Mouse (Mus musculus): ENCODE results near the gene Tpi1. TPM values are rescaled to one million over a fixed set of nuclear protein-coding genes. Genes with fewer than 3 reads are reported as not detected.

Gene Tpi1
- total and polyA plus RNA-seq, 3 experiments = 102 to 1,182 (median 440) TPM

DNA sequence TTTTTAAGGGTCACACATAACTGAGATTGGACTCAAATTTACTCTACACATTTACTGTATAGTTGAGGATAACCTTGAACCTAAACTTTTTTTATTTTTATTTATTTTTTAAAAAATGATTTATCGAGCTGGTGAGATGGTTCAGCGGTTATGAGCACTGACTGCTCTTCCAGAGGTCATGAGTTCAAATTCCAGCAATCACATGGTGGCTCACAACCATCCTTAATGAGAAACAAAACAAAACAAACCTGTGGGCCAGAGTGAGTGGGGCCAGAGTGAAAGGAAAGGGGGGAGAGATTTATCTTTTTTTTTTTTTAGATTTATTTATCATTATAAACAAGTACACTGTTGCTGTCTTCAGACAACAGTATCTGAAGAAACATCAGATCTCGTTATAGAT, 22.2 kb downstream of the Tpi1 start:
- no peaks in the 10 kb centered on the region for H3K9me3 ChIP-seq (replicated peaks; ENCODE audit: insufficient read depth, low read length)
- H3K27me3 ChIP-seq (ENCODE audit: control insufficient read depth in 1 of 2, insufficient read depth in 2 of 2, low read length in 2 of 2) = peaks cover 1 to 2% of the 10 kb centered on the region in 2 experiments; a peak in 3 of 4 replicates
- peaks cover 5 to 9% of the 10 kb centered on the region in 2 experiments for H3K4me1 ChIP-seq (ENCODE audit: control insufficient read depth in 1 of 2, insufficient read depth in 2 of 2, low read length in 2 of 2)
- peaks cover 0 to 9% of the 10 kb centered on the region in 2 experiments; a peak in 2 of 4 replicates for H3K36me3 ChIP-seq (ENCODE audit: control insufficient read depth in 1 of 2, insufficient read depth in 2 of 2, low read length in 2 of 2)
- H3K79me2 ChIP-seq (ENCODE audit: control insufficient read depth, insufficient read depth, low read length, poor library complexity) = no peaks in the 10 kb centered on the region; the same call in 1 of the 2 replicates
- no peak overlapping the region for H3K27ac ChIP-seq (ENCODE audit: control insufficient read depth, low read depth, low read length)
- H3K9ac ChIP-seq (ENCODE audit: control insufficient read depth, low read depth, low read length, poor library complexity, severe bottlenecking) = no peak overlapping the region
- DNase-seq (ENCODE audit: low read depth, low spot score) = no peak
- TF ChIP-seq ELF1 (IDR thresholded peaks at IDR 0.05; ENCODE audit: low read depth, low read length) (no peak), CHD2 (IDR thresholded peaks at IDR 0.05; ENCODE audit: low read length) (no peak), POLR2AphosphoS5 (IDR thresholded peaks at IDR 0.05; ENCODE audit: borderline replicate concordance, low read depth, low read length) (no peak), MAX (IDR thresholded peaks at IDR 0.05; ENCODE audit: low read length) (no peak), SIN3A (IDR thresholded peaks at IDR 0.05; ENCODE audit: low read length) (no peak), SMC3 (IDR thresholded peaks at IDR 0.05; ENCODE audit: low read depth, low read length) (no peak), USF2 (IDR thresholded peaks at IDR 0.05; ENCODE audit: borderline replicate concordance in 1 of 2, insufficient read depth in 1 of 2, low read depth in 1 of 2, low read length in 2 of 2) (no peak), ZNF384 (IDR thresholded peaks at IDR 0.05; ENCODE audit: low read depth, low read length) (no peak), CTCF (IDR thresholded peaks at IDR 0.05 in 2 of 3, conservative IDR thresholded peaks at IDR 0.05 in 1 of 3; ENCODE audit: control insufficient read depth in 1 of 3, insufficient read depth in 1 of 3, low read depth in 2 of 3, low read length in 3 of 3, poor library complexity in 1 of 3, severe bottlenecking in 1 of 3) (no peak), TAL1 (IDR thresholded peaks at IDR 0.05; ENCODE audit: low read length) (no peak), TBP (IDR thresholded peaks at IDR 0.05; ENCODE audit: low read depth, low read length) (no peak), EP300 (IDR thresholded peaks at IDR 0.05; ENCODE audit: low read depth in 1 of 2, low read length in 2 of 2) (no peak)
- no peak overlapping the region for H3K4me3 ChIP-seq (ENCODE audit: control insufficient read depth in 1 of 2, insufficient read depth in 1 of 2, low read depth in 2 of 2, low read length in 2 of 2)

DNA sequence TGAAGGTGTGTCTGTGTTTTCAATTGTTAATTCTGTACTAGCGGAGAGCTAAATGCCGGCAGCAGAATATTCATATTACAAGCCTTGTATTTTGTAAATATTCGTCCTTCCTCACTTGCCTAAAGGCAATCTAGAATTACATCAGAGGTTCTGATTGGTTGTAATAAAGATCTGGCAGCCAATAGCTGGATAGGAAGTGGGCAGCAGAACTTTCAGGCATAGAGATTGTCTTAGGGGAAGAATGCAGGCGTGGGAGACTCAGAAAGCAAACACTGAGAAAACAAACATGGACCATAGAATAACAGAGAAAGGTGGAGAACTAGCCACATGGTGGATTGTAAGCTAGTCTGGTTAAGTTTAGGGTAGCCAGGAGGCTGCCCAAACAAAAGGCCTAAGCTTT, 24.0 kb downstream of the Tpi1 start:
- Histone ChIP-seq H3K36me3 (ENCODE audit: control insufficient read depth in 1 of 2, insufficient read depth in 2 of 2, low read length in 2 of 2) (peaks cover 0 to 9% of the 10 kb centered on the region in 2 experiments; a peak in 2 of 4 replicates), H3K9ac (ENCODE audit: control insufficient read depth, low read depth, low read length, poor library complexity, severe bottlenecking) (peak overlapping the region; percentile 47), H3K27ac (ENCODE audit: control insufficient read depth, low read depth, low read length) (peak overlapping the region; percentile 16; the same call in 1 of the 2 replicates), H3K9me3 (replicated peaks; ENCODE audit: insufficient read depth, low read length) (no peaks in the 10 kb centered on the region), H3K4me1 (ENCODE audit: control insufficient read depth in 1 of 2, insufficient read depth in 2 of 2, low read length in 2 of 2) (peaks cover 5 to 9% of the 10 kb centered on the region in 2 experiments), H3K4me3 (ENCODE audit: control insufficient read depth in 1 of 2, insufficient read depth in 1 of 2, low read depth in 2 of 2, low read length in 2 of 2) (peak overlapping the region; percentile 40 to 62), H3K79me2 (ENCODE audit: control insufficient read depth, insufficient read depth, low read length, poor library complexity) (no peaks in the 10 kb centered on the region; the same call in 1 of the 2 replicates), H3K27me3 (ENCODE audit: control insufficient read depth in 1 of 2, insufficient read depth in 2 of 2, low read length in 2 of 2) (peaks cover 1 to 2% of the 10 kb centered on the region in 2 experiments; a peak in 3 of 4 replicates)
- DNase-seq (ENCODE audit: low read depth, low spot score) = peak; percentile 83
- TF ChIP-seq MYC (IDR thresholded peaks at IDR 0.05; ENCODE audit: low read depth, low read length) = no peak
- peak; percentile 60 for TF ChIP-seq ELF1 (IDR thresholded peaks at IDR 0.05; ENCODE audit: low read depth, low read length)
- TF ChIP-seq USF1 (IDR thresholded peaks at IDR 0.05; ENCODE audit: low read depth, low read length) = no peak
- no peak for TF ChIP-seq POLR2AphosphoS2 (IDR thresholded peaks at IDR 0.05; ENCODE audit: low read length)
- no peak for TF ChIP-seq MEF2A (IDR thresholded peaks at IDR 0.05; ENCODE audit: extremely low read depth, insufficient replicate concordance, low read depth, low read length, poor library complexity, severe bottlenecking)
- TF ChIP-seq ZC3H11A (IDR thresholded peaks at IDR 0.05; ENCODE audit: low read depth, low read length) = no peak
- TF ChIP-seq CHD1 (IDR thresholded peaks at IDR 0.05; ENCODE audit: low read depth, low read length) = no peak
- TF ChIP-seq JUND (IDR thresholded peaks at IDR 0.05; ENCODE audit: low read depth, low read length) = no peak
- TF ChIP-seq TCF12 (IDR thresholded peaks at IDR 0.05; ENCODE audit: low read depth, low read length) = no peak
- TF ChIP-seq CHD2 (IDR thresholded peaks at IDR 0.05; ENCODE audit: low read length) = no peak
- no peak for TF ChIP-seq ZMIZ1 (IDR thresholded peaks at IDR 0.05; ENCODE audit: low read depth, low read length)
- TF ChIP-seq TBP (IDR thresholded peaks at IDR 0.05; ENCODE audit: low read depth, low read length) = 0 out of 2 replicates have a peak, but pooled peaks have one; percentile 21
- no peak for TF ChIP-seq EP300 (IDR thresholded peaks at IDR 0.05; ENCODE audit: low read depth in 1 of 2, low read length in 2 of 2)
- no peak for TF ChIP-seq MAX (IDR thresholded peaks at IDR 0.05; ENCODE audit: low read length)
- no peak for TF ChIP-seq NRF1 (IDR thresholded peaks at IDR 0.05; ENCODE audit: insufficient read depth, low read depth, low read length, poor library complexity, severe bottlenecking)
- no peak for TF ChIP-seq ZKSCAN1 (IDR thresholded peaks at IDR 0.05; ENCODE audit: low read depth, low read length)
- TF ChIP-seq RCOR1 (IDR thresholded peaks at IDR 0.05; ENCODE audit: low read depth, low read length) = no peak
- no peak; the same call in 1 of the 2 replicates for TF ChIP-seq SIN3A (IDR thresholded peaks at IDR 0.05; ENCODE audit: low read length)
- no peak for TF ChIP-seq UBTF (IDR thresholded peaks at IDR 0.05; ENCODE audit: borderline replicate concordance, insufficient read depth, low read depth, low read length)
- TF ChIP-seq MYB (IDR thresholded peaks at IDR 0.05; ENCODE audit: low read depth, low read length) = no peak
- no peak for TF ChIP-seq BHLHE40 (IDR thresholded peaks at IDR 0.05; ENCODE audit: borderline replicate concordance, low read depth, low read length)
- no peak for TF ChIP-seq POLR2A (IDR thresholded peaks at IDR 0.05; ENCODE audit: control insufficient read depth in 1 of 2, insufficient read depth in 1 of 2, low read depth in 1 of 2, low read length in 2 of 2, poor library complexity in 1 of 2)
- TF ChIP-seq CTCF (IDR thresholded peaks at IDR 0.05 in 2 of 3, conservative IDR thresholded peaks at IDR 0.05 in 1 of 3; ENCODE audit: control insufficient read depth in 1 of 3, insufficient read depth in 1 of 3, low read depth in 2 of 3, low read length in 3 of 3, poor library complexity in 1 of 3, severe bottlenecking in 1 of 3) = no peak
- peak; percentile 21; the same call in 1 of the 2 replicates for TF ChIP-seq HCFC1 (IDR thresholded peaks at IDR 0.05; ENCODE audit: low read depth, low read length)
